Mouse (Mus musculus) G1E (cell line): ENCODE measurements around the gene Hist1h2ae.

ENCODE experiments used
- CTCF ChIP-seq: IDR thresholded peaks from 2 replicates; pipeline ENCODE4 v1.5.1; 2012; ENCODE audit warnings: low read depth, low read length, inconsistent platforms, mixed read lengths
- GATA1 ChIP-seq: IDR thresholded peaks from 2 replicates; pipeline ENCODE4 v1.6.1; 2012; ENCODE audit warnings: borderline replicate concordance, low read length, inconsistent platforms, mixed read lengths
- GATA2 ChIP-seq: IDR thresholded peaks from 2 replicates; pipeline ENCODE4 v1.6.1; 2012; ENCODE audit warnings: low read depth, low read length, inconsistent platforms, borderline replicate concordance
- POLR2AphosphoS5 ChIP-seq: IDR thresholded peaks from 2 replicates; pipeline ENCODE4 v1.6.1; 2012; ENCODE audit warnings: low read depth, low read length, inconsistent platforms; ENCODE audit not compliant: insufficient replicate concordance
- TAL1 ChIP-seq: conservative IDR thresholded peaks from 2 replicates; pipeline ENCODE4 v1.6.1; 2012; ENCODE audit warnings: low read depth, low read length, inconsistent platforms, mixed read lengths

- TF ChIP-seq CTCF (no peak), GATA1 (no peak), POLR2AphosphoS5 (peak; percentile 97), TAL1 (no peak), GATA2 (no peak)
Observed at GRCm38 (mm10) chr13:23585029-23585441, 14.0 kb upstream of the Hist1h2ae start.
